Mouse (Mus musculus): ENCODE measurements around the gene Rps19.
"Not testable (repeated sequence)": the region's sequence is repeated elsewhere in the genome, so short reads cannot be mapped to it uniquely, and the experiment has no call there.

- not testable (repeated sequence) for TF ChIP-seq EP300 (optimal IDR thresholded peaks at IDR 0.05); CTCF (IDR thresholded peaks at IDR 0.05; ENCODE audit: low read depth)
These were observed 11.6 kb downstream of the Rps19 start for GRCm38 (mm10) chr7:24895749-24896148.
